Mouse (Mus musculus): Measurements from ENCODE around the gene Kmt5c. TPM values are rescaled to one million over a fixed set of nuclear protein-coding genes. Genes with fewer than 3 reads are reported as not detected.

The Kmt5c gene
- polyA plus RNA-seq, 1 experiment from 2014 or later = 33.6 TPM

GRCm38 (mm10) chr7:4705098-4705497 lies 34.8 kb upstream of the Kmt5c start:
- Histone ChIP-seq H3K9me3 (ENCODE audit: low read length) (no peaks in the 10 kb centered on the region), H3K27ac (ENCODE audit: low read depth) (no peak overlapping the region), H3K4me2 (ENCODE audit: low read depth, low read length) (0 out of 2 replicates have a peak overlapping the region, but pooled peaks have one; percentile 44), H3K4me3 (ENCODE audit: low read depth, low read length) (no peak overlapping the region), H3K9ac (replicated peaks) (0 out of 2 replicates have a peak overlapping the region, but pooled peaks have one; percentile 5), H3K27me3 (ENCODE audit: insufficient read depth, low read length) (no peaks in the 10 kb centered on the region), H3K36me3 (replicated peaks; ENCODE audit: insufficient read depth, low read length) (no peaks in the 10 kb centered on the region), H3K4me1 (ENCODE audit: insufficient read depth) (peaks cover 3% of the 10 kb centered on the region; the same call in 1 of the 2 replicates)
- TF ChIP-seq EP300 (IDR thresholded peaks at IDR 0.05; ENCODE audit: low read depth) (no peak), CTCF (IDR thresholded peaks at IDR 0.05; ENCODE audit: low read depth) (peak; percentile 76)
- ATAC-seq = 0 out of 2 replicates have a peak, but pooled peaks have one; percentile 21
- WGBS (ENCODE audit: insufficient replicate concordance) = 40% methylated on average over 18 of the region's 18 CpGs
- peak; percentile 67 for DNase-seq

- no peak overlapping the region for H3K9ac ChIP-seq (replicated peaks)
- no peak overlapping the region for H3K4me2 ChIP-seq (ENCODE audit: low read depth, low read length)
- WGBS (ENCODE audit: insufficient replicate concordance) = 64% methylated on average over 3 of the region's 3 CpGs
- no peaks in the 10 kb centered on the region for H3K9me3 ChIP-seq (ENCODE audit: low read length)
- DNase-seq (no peak), ATAC-seq (no peak)
- no peaks in the 10 kb centered on the region for H3K36me3 ChIP-seq (replicated peaks; ENCODE audit: insufficient read depth, low read length)
- H3K27ac ChIP-seq (ENCODE audit: low read depth) = no peak overlapping the region
- H3K27me3 ChIP-seq (ENCODE audit: insufficient read depth, low read length) = no peaks in the 10 kb centered on the region
- H3K4me3 ChIP-seq (ENCODE audit: low read depth, low read length) = no peak overlapping the region
- TF ChIP-seq EP300 (IDR thresholded peaks at IDR 0.05; ENCODE audit: low read depth) = no peak
- peak; percentile 55 for TF ChIP-seq CTCF (IDR thresholded peaks at IDR 0.05; ENCODE audit: low read depth)
- no peaks in the 10 kb centered on the region for H3K4me1 ChIP-seq (ENCODE audit: insufficient read depth)
Measured at GRCm38 (mm10) chr7:4712594-4712993, 27.3 kb upstream of the Kmt5c start.

DNA sequence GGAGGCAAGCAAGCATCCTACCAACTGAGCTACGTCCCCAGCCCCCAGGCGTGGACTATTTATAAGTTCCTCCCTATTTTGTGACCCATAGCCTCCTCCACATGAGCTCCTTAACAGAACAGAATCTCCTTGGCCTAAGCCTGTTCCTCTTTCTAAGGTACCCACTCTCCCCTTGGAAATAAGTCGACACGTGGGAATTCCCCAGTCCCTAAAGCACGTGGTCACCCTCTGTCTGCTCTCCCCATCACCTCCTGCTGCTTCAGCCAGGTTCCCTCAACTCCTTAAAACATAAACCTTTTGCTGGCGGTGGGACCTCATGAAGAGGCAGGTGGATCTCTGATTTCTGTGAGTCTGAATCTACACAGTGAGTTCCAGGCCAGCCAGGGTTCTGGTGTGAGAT lies 23.0 kb upstream of the Kmt5c start:
- H3K9me3 ChIP-seq (ENCODE audit: low read length) = no peaks in the 10 kb centered on the region
- no peak overlapping the region for H3K4me2 ChIP-seq (ENCODE audit: low read depth, low read length)
- H3K4me3 ChIP-seq (ENCODE audit: low read depth, low read length) = no peak overlapping the region
- TF ChIP-seq EP300 (IDR thresholded peaks at IDR 0.05; ENCODE audit: low read depth) (no peak), CTCF (IDR thresholded peaks at IDR 0.05; ENCODE audit: low read depth) (no peak)
- WGBS (ENCODE audit: insufficient replicate concordance) = 55% methylated on average over 6 of the region's 6 CpGs
- 0 out of 2 replicates have a peak, but pooled peaks cover 2% of the 10 kb centered on the region for H3K4me1 ChIP-seq (ENCODE audit: insufficient read depth)
- no peak overlapping the region for H3K27ac ChIP-seq (ENCODE audit: low read depth)
- DNase-seq = no peak
- no peaks in the 10 kb centered on the region for H3K36me3 ChIP-seq (replicated peaks; ENCODE audit: insufficient read depth, low read length)
- no peaks in the 10 kb centered on the region for H3K27me3 ChIP-seq (ENCODE audit: insufficient read depth, low read length)
- ATAC-seq = no peak
- no peak overlapping the region for H3K9ac ChIP-seq (replicated peaks)

GRCm38 (mm10) chr7:4719276-4719675 lies 20.6 kb upstream of the Kmt5c start:
- no peak for DNase-seq
- Histone ChIP-seq H3K9me3 (ENCODE audit: low read length) (no peaks in the 10 kb centered on the region), H3K9ac (replicated peaks) (no peak overlapping the region), H3K4me1 (ENCODE audit: insufficient read depth) (peaks cover 6% of the 10 kb centered on the region; the same call in 1 of the 2 replicates), H3K27me3 (ENCODE audit: insufficient read depth, low read length) (no peaks in the 10 kb centered on the region), H3K4me2 (ENCODE audit: low read depth, low read length) (no peak overlapping the region), H3K4me3 (ENCODE audit: low read depth, low read length) (no peak overlapping the region), H3K27ac (ENCODE audit: low read depth) (no peak overlapping the region), H3K36me3 (replicated peaks; ENCODE audit: insufficient read depth, low read length) (no peaks in the 10 kb centered on the region)
- TF ChIP-seq CTCF (IDR thresholded peaks at IDR 0.05; ENCODE audit: low read depth) = no peak
- TF ChIP-seq EP300 (IDR thresholded peaks at IDR 0.05; ENCODE audit: low read depth) = no peak
- WGBS (ENCODE audit: insufficient replicate concordance) = 84% methylated on average over 3 of the region's 3 CpGs
- no peak for ATAC-seq

GRCm38 (mm10) chr7:4723508-4723907 lies 16.4 kb upstream of the Kmt5c start:
- Histone ChIP-seq H3K4me2 (ENCODE audit: low read depth, low read length) (peak overlapping the region; percentile 60), H3K9me3 (ENCODE audit: low read length) (no peaks in the 10 kb centered on the region), H3K36me3 (replicated peaks; ENCODE audit: insufficient read depth, low read length) (no peaks in the 10 kb centered on the region), H3K9ac (replicated peaks) (0 out of 2 replicates have a peak overlapping the region, but pooled peaks have one; percentile 3), H3K27ac (ENCODE audit: low read depth) (no peak overlapping the region), H3K27me3 (ENCODE audit: insufficient read depth, low read length) (no peaks in the 10 kb centered on the region), H3K4me3 (ENCODE audit: low read depth, low read length) (peak overlapping the region; percentile 29; the same call in 1 of the 2 replicates), H3K4me1 (ENCODE audit: insufficient read depth) (peaks cover 13% of the 10 kb centered on the region)
- TF ChIP-seq EP300 (IDR thresholded peaks at IDR 0.05; ENCODE audit: low read depth) = no peak
- ATAC-seq = no peak; the same call in 1 of the 2 replicates
- DNase-seq = peak; percentile 34
- WGBS (ENCODE audit: insufficient replicate concordance) = 32% methylated on average over 12 of the region's 12 CpGs

DNA sequence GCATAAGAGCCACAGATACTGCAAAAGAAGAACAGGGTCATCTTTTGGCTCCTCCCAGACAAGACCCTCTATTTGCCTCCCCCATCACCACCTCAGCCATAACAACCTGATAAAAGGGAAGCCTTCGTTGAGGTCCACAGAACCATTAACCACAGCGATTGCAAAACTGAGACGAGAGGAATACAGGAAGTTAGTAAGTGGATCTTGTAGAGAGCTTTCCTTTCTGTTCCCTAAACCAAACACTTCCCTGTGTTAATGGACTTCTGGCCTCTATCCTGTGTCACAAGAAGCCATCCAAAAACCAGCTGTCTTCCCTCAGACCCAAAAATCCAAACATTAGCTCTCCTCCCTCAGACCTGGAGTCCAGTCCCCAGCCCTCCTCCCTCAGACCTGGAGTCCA lies 15.6 kb upstream of the Kmt5c start:
- Histone ChIP-seq H3K9me3 (ENCODE audit: low read length) (no peaks in the 10 kb centered on the region), H3K4me2 (ENCODE audit: low read depth, low read length) (peak overlapping the region; percentile 60), H3K4me1 (ENCODE audit: insufficient read depth) (peaks cover 13% of the 10 kb centered on the region), H3K9ac (replicated peaks) (no peak overlapping the region), H3K27me3 (ENCODE audit: insufficient read depth, low read length) (no peaks in the 10 kb centered on the region), H3K27ac (ENCODE audit: low read depth) (peak overlapping the region; percentile 67), H3K36me3 (replicated peaks; ENCODE audit: insufficient read depth, low read length) (no peaks in the 10 kb centered on the region), H3K4me3 (ENCODE audit: low read depth, low read length) (peak overlapping the region; percentile 29)
- TF ChIP-seq EP300 (IDR thresholded peaks at IDR 0.05; ENCODE audit: low read depth) = no peak
- TF ChIP-seq CTCF (IDR thresholded peaks at IDR 0.05; ENCODE audit: low read depth) = no peak
- ATAC-seq = peak; percentile 44
- WGBS (ENCODE audit: insufficient replicate concordance) = 7% methylated on average over 3 of the region's 3 CpGs
- DNase-seq = no peak

Data from liver, postnatal 0 days (tissue).